In genomic region chr3:108209536-108209935, GRCm38 (mm10) we compare ENCODE assay signal across 8 mouse cellular contexts. TPM values are rescaled to one million over a fixed set of nuclear protein-coding genes. Genes with fewer than 3 reads are reported as not detected.
DNase-seq lines count a peak whose midpoint lies in the region; ATAC-seq and TF ChIP-seq lines count a peak whose summit lies in the region.

No protein-coding gene starts in this region.

- peaks cover 32% of the 10 kb centered on the region for H3K36me3 ChIP-seq in megakaryocyte, embryonic 14.5 days (replicated peaks; ENCODE audit: low read length)
- H3K36me3 ChIP-seq in limb, embryonic 14.5 days (ENCODE audit: control insufficient read depth, insufficient read depth, low read length), result peaks cover 30% of the 10 kb centered on the region
- H3K36me3 ChIP-seq in stomach, embryonic 15.5 days, result peaks cover 12% of the 10 kb centered on the region; the same call in 1 of the 2 replicates

- H3K9ac ChIP-seq in limb, embryonic 14.5 days (ENCODE audit: low read depth, low read length, severe bottlenecking), result peak overlapping the region; percentile 88
- peak overlapping the region; percentile 71; the same call in 1 of the 2 replicates for H3K9ac ChIP-seq in stomach, embryonic 15.5 days

- no peak for TF ChIP-seq POLR2A in limb, embryonic 14.5 days (IDR thresholded peaks at IDR 0.05; ENCODE audit: borderline replicate concordance, extremely low read depth, insufficient read depth, insufficient read length)

- H3K4me3 ChIP-seq in megakaryocyte, embryonic 14.5 days (replicated peaks), result peak overlapping the region; percentile 97
- peak overlapping the region; percentile 65 for H3K4me3 ChIP-seq in limb, embryonic 14.5 days (replicated peaks; ENCODE audit: low read length)
- H3K4me3 ChIP-seq in stomach, embryonic 15.5 days (replicated peaks), result peak overlapping the region; percentile 66

- H3K27me3 ChIP-seq in megakaryocyte, embryonic 14.5 days (replicated peaks), result peaks cover 23% of the 10 kb centered on the region
- H3K27me3 ChIP-seq in limb, embryonic 14.5 days (ENCODE audit: control insufficient read depth, insufficient read depth, low read length), result no peaks in the 10 kb centered on the region
- no peaks in the 10 kb centered on the region for H3K27me3 ChIP-seq in stomach, embryonic 15.5 days (replicated peaks)

- H3K4me1 ChIP-seq in megakaryocyte, embryonic 14.5 days, result peaks cover 39% of the 10 kb centered on the region
- peaks cover 18% of the 10 kb centered on the region for H3K4me1 ChIP-seq in limb, embryonic 14.5 days (ENCODE audit: control insufficient read depth, insufficient read depth, low read length)
- peaks cover 26% of the 10 kb centered on the region for H3K4me1 ChIP-seq in stomach, embryonic 15.5 days

- peak overlapping the region; percentile 87 for H3K4me2 ChIP-seq in limb, embryonic 14.5 days (replicated peaks; ENCODE audit: low read depth, low read length, severe bottlenecking)
- peak overlapping the region; percentile 79 for H3K4me2 ChIP-seq in stomach, embryonic 15.5 days

- peak; percentile 73 for DNase-seq in cerebellum, adult 9-10 months
- DNase-seq in cerebellum, adult 8-10 months, result no peak
- no peak for DNase-seq in limb, embryonic 14.5 days (ENCODE audit: low spot score)
- DNase-seq in adrenal gland, postnatal 36 days, result no peak
- no peak for DNase-seq in spleen, postnatal 36 days (ENCODE audit: low spot score in 2 of 2)

- ATAC-seq in megakaryocyte, adult 5-6 weeks (ENCODE audit: poor library complexity, severe bottlenecking), result no peak
- ATAC-seq in limb, embryonic 14.5 days (ENCODE audit: low FRiP score, low read depth), result peak; percentile 2; the same call in 1 of the 2 replicates
- ATAC-seq in stomach, embryonic 15.5 days (ENCODE audit: insufficient read depth, low FRiP score, low read depth), result no peak

- no peaks in the 10 kb centered on the region for H3K9me3 ChIP-seq in megakaryocyte, embryonic 14.5 days
- no peaks in the 10 kb centered on the region for H3K9me3 ChIP-seq in limb, embryonic 14.5 days (ENCODE audit: control insufficient read depth, low read length)
- no peaks in the 10 kb centered on the region for H3K9me3 ChIP-seq in stomach, embryonic 15.5 days

- H3K27ac ChIP-seq in limb, embryonic 14.5 days (replicated peaks; ENCODE audit: low read depth, low read length), result peak overlapping the region; percentile 96
- H3K27ac ChIP-seq in stomach, embryonic 15.5 days, result no peak overlapping the region

- WGBS in limb, embryonic 14.5 days, result 7% methylated on average over 8 of the region's 8 CpGs
- 5% methylated on average over 8 of the region's 8 CpGs for WGBS in stomach, embryonic 15.5 days

RNA-seq across cellular contexts. Expression of gene Atxn7l2, which starts 1.2 kb away (rescaled TPM):
- polyA plus RNA-seq in megakaryocyte, embryonic 14.5 days (2012; ENCODE audit: insufficient read depth, low replicate concordance), result 7.8 and 14.9 TPM in 2 replicates
- 3.1 and 4.7 TPM in 2 replicates for total RNA-seq in megakaryocyte, adult 5-6 weeks (2015)
- 1.5 and 2.0 TPM in 2 replicates for total RNA-seq in megakaryocyte, adult 5-6 weeks (2017)
- polyA plus RNA-seq in limb, embryonic 14.5 days (2012; rRNA removed), result 37.0 and 45.2 TPM in 2 replicates
- 22.9 and 23.7 TPM in 2 replicates for polyA plus RNA-seq in limb, embryonic 14.5 days (2014; fragmentation: Nextera tagmentation; extraction: Ambion mirVana)
- 11.6 and 13.3 TPM in 2 replicates for polyA plus RNA-seq in stomach, embryonic 15.5 days (2015; fragmentation: Nextera tagmentation; extraction: Ambion mirVana)
- total RNA-seq in adrenal gland, postnatal 36 days (2021), result 1 to 10 TPM; 7.6 to 9.7 TPM

RNA-seq across cellular contexts. Expression of gene Cyb561d1, which starts 8.5 kb away (rescaled TPM):
- 3.3 and 3.9 TPM in 2 replicates for polyA plus RNA-seq in megakaryocyte, embryonic 14.5 days (2012; ENCODE audit: insufficient read depth, low replicate concordance)
- 4.9 and 6.7 TPM in 2 replicates for total RNA-seq in megakaryocyte, adult 5-6 weeks (2015)
- total RNA-seq in megakaryocyte, adult 5-6 weeks (2017), result 10.3 and 12.0 TPM in 2 replicates
- 3.8 and 5.0 TPM in 2 replicates for polyA plus RNA-seq in limb, embryonic 14.5 days (2012; rRNA removed)
- polyA plus RNA-seq in limb, embryonic 14.5 days (2014; fragmentation: Nextera tagmentation; extraction: Ambion mirVana), result 1.7 and 2.0 TPM in 2 replicates
- 3.7 and 4.2 TPM in 2 replicates for polyA plus RNA-seq in stomach, embryonic 15.5 days (2015; fragmentation: Nextera tagmentation; extraction: Ambion mirVana)
- 1 to 10 TPM; 6.5 to 7.7 TPM for total RNA-seq in adrenal gland, postnatal 36 days (2021)

RNA-seq across cellular contexts. Expression of gene Sypl2, which starts 16.9 kb away (rescaled TPM):
- polyA plus RNA-seq in megakaryocyte, embryonic 14.5 days (2012; ENCODE audit: insufficient read depth, low replicate concordance), result not detected in 2 replicates
- not detected in 2 replicates for total RNA-seq in megakaryocyte, adult 5-6 weeks (2015)
- total RNA-seq in megakaryocyte, adult 5-6 weeks (2017), result not detected in 2 replicates
- 3.7 and 4.0 TPM in 2 replicates for polyA plus RNA-seq in limb, embryonic 14.5 days (2012; rRNA removed)
- 2.1 and 2.7 TPM in 2 replicates for polyA plus RNA-seq in limb, embryonic 14.5 days (2014; fragmentation: Nextera tagmentation; extraction: Ambion mirVana)
- 0.23 and 0.48 TPM in 2 replicates for polyA plus RNA-seq in stomach, embryonic 15.5 days (2015; fragmentation: Nextera tagmentation; extraction: Ambion mirVana)
- total RNA-seq in adrenal gland, postnatal 36 days (2021), result under 1 TPM; 0.13 to 0.46 TPM

RNA-seq across cellular contexts. Expression of gene Amigo1, which starts 23.4 kb away (rescaled TPM):
- not detected in 2 replicates for polyA plus RNA-seq in megakaryocyte, embryonic 14.5 days (2012; ENCODE audit: insufficient read depth, low replicate concordance)
- total RNA-seq in megakaryocyte, adult 5-6 weeks (2015), result 1.4 and 3.3 TPM in 2 replicates
- total RNA-seq in megakaryocyte, adult 5-6 weeks (2017), result 1.4 and 2.2 TPM in 2 replicates
- polyA plus RNA-seq in limb, embryonic 14.5 days (2012; rRNA removed), result 11.3 and 14.8 TPM in 2 replicates
- polyA plus RNA-seq in limb, embryonic 14.5 days (2014; fragmentation: Nextera tagmentation; extraction: Ambion mirVana), result 5.4 and 5.7 TPM in 2 replicates
- polyA plus RNA-seq in stomach, embryonic 15.5 days (2015; fragmentation: Nextera tagmentation; extraction: Ambion mirVana), result 3.8 and 4.4 TPM in 2 replicates
- total RNA-seq in adrenal gland, postnatal 36 days (2021), result 10 to 100 TPM; 20.0 to 22.3 TPM

RNA-seq across cellular contexts. Expression of gene Psma5, which starts 47.2 kb away (rescaled TPM):
- 6.0 TPM in 1 of 2 replicates, not detected in the other for polyA plus RNA-seq in megakaryocyte, embryonic 14.5 days (2012; ENCODE audit: insufficient read depth, low replicate concordance)
- total RNA-seq in megakaryocyte, adult 5-6 weeks (2015), result 160 and 172 TPM in 2 replicates
- total RNA-seq in megakaryocyte, adult 5-6 weeks (2017), result 146 and 158 TPM in 2 replicates
- polyA plus RNA-seq in limb, embryonic 14.5 days (2012; rRNA removed), result 148 and 177 TPM in 2 replicates
- 301 and 312 TPM in 2 replicates for polyA plus RNA-seq in limb, embryonic 14.5 days (2014; fragmentation: Nextera tagmentation; extraction: Ambion mirVana)
- 254 and 273 TPM in 2 replicates for polyA plus RNA-seq in stomach, embryonic 15.5 days (2015; fragmentation: Nextera tagmentation; extraction: Ambion mirVana)
- 10 to 100 TPM; 96.6 to 97.5 TPM for total RNA-seq in adrenal gland, postnatal 36 days (2021)
